ENCODE assay signal across 10 mouse cellular contexts in the genomic region with DNA sequence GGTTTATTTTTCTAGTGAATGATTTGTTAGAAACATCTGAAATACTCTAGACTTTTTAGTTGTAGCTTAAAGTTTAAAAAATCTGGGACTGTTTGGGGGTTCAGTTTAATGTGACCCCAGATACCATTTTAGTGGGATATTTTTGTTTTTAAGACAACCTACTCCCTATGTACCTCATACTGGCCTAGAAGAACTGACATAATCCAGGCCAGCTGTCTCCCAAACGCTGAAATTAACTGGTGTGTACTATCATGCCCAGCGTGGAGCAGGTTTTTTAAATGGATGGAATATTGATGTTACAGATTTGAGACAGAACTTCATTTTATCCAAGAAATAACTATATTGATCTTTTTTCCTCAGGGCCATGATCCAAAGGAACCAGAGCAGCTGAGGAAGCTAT. TPM values are rescaled to one million over a fixed set of nuclear protein-coding genes. Genes with fewer than 3 reads are reported as not detected.
A peak's percentile ranks its signal among the peaks of the same experiment; 100 is the strongest.
DNase-seq lines count a peak whose midpoint lies in the region; ATAC-seq and TF ChIP-seq lines count a peak whose summit lies in the region.
"Had no signal": no experiment of that assay in that cellular context is flagged by ENCODE, and none has a peak within 500 bp of the region (broad histone marks: within the 10 kb centered on the region; RNA-seq: fewer than 3 reads in every experiment).

No protein-coding gene starts in this region.

- no peak for DNase-seq in kidney, postnatal 36 days
- no peak for DNase-seq in embryonic facial prominence, embryonic 14.5 days (ENCODE audit: low spot score)
- no peak for DNase-seq in midbrain, postnatal 0 days (ENCODE audit: low spot score)
- DNase-seq in right cerebral cortex, adult 2 months (ENCODE audit: low spot score in 2 of 2), result no peak
- no peak for DNase-seq in layer of hippocampus, postnatal 36 days
- DNase-seq: cerebellum, adult 11 months; kidney, adult 18-20 months had no signal

- peak overlapping the region; percentile 65 for H3K4me2 ChIP-seq in kidney, embryonic 15.5 days
- peak overlapping the region; percentile 94 for H3K4me2 ChIP-seq in embryonic facial prominence, embryonic 14.5 days (ENCODE audit: low read depth, low read length)
- peak overlapping the region; percentile 82 for H3K4me2 ChIP-seq in intestine, embryonic 16.5 days (ENCODE audit: low read depth, low read length)
- peak overlapping the region; percentile 71 for H3K4me2 ChIP-seq in midbrain, postnatal 0 days (ENCODE audit: low read depth, low read length, poor library complexity, severe bottlenecking)

- peaks cover 39% of the 10 kb centered on the region for H3K36me3 ChIP-seq in kidney, embryonic 15.5 days
- peaks cover 42% of the 10 kb centered on the region for H3K36me3 ChIP-seq in embryonic facial prominence, embryonic 14.5 days (ENCODE audit: control insufficient read depth, insufficient read depth, low read length)
- no peaks in the 10 kb centered on the region for H3K36me3 ChIP-seq in intestine, embryonic 16.5 days (ENCODE audit: control insufficient read depth, insufficient read depth, low read length)
- H3K36me3 ChIP-seq in midbrain, postnatal 0 days (ENCODE audit: insufficient read depth, low read length), result peaks cover 12% of the 10 kb centered on the region; the same call in 1 of the 2 replicates

- H3K27ac ChIP-seq in kidney, embryonic 15.5 days, result no peak overlapping the region
- H3K27ac ChIP-seq in embryonic facial prominence, embryonic 14.5 days (replicated peaks; ENCODE audit: low read depth, low read length), result no peak overlapping the region
- no peak overlapping the region for H3K27ac ChIP-seq in intestine, embryonic 16.5 days (ENCODE audit: low read length)
- H3K27ac ChIP-seq in midbrain, postnatal 0 days (ENCODE audit: low read depth, low read length), result no peak overlapping the region

- H3K9ac ChIP-seq in kidney, embryonic 15.5 days, result peak overlapping the region; percentile 92
- H3K9ac ChIP-seq in embryonic facial prominence, embryonic 14.5 days (ENCODE audit: low read depth, low read length), result peak overlapping the region; percentile 99
- peak overlapping the region; percentile 98 for H3K9ac ChIP-seq in intestine, embryonic 16.5 days (ENCODE audit: low read depth, low read length)
- H3K9ac ChIP-seq in midbrain, postnatal 0 days (replicated peaks; ENCODE audit: low read length, poor library complexity, severe bottlenecking), result no peak overlapping the region

- H3K4me3 ChIP-seq in kidney, embryonic 15.5 days (replicated peaks), result peak overlapping the region; percentile 86
- peak overlapping the region; percentile 95 for H3K4me3 ChIP-seq in embryonic facial prominence, embryonic 14.5 days (ENCODE audit: low read depth, low read length)
- H3K4me3 ChIP-seq in intestine, embryonic 16.5 days (ENCODE audit: low read length), result peak overlapping the region; percentile 91
- H3K4me3 ChIP-seq in midbrain, postnatal 0 days (ENCODE audit: low read depth, low read length), result peak overlapping the region; percentile 91

- H3K4me1 ChIP-seq in kidney, embryonic 15.5 days, result peaks cover 21% of the 10 kb centered on the region
- peaks cover 14% of the 10 kb centered on the region for H3K4me1 ChIP-seq in embryonic facial prominence, embryonic 14.5 days (ENCODE audit: control insufficient read depth, insufficient read depth, low read length)
- H3K4me1 ChIP-seq in intestine, embryonic 16.5 days (ENCODE audit: control insufficient read depth, insufficient read depth, low read length), result peaks cover 10% of the 10 kb centered on the region; the same call in 1 of the 2 replicates
- peaks cover 11% of the 10 kb centered on the region for H3K4me1 ChIP-seq in midbrain, postnatal 0 days (ENCODE audit: insufficient read depth, low read length)

- no peak for ATAC-seq in kidney, embryonic 15.5 days (replicated peaks; ENCODE audit: low FRiP score)
- ATAC-seq in embryonic facial prominence, embryonic 14.5 days (ENCODE audit: low read depth), result no peak
- no peak for ATAC-seq in intestine, embryonic 16.5 days
- no peak for ATAC-seq in midbrain, postnatal 0 days (ENCODE audit: low FRiP score)
- ATAC-seq in megakaryocyte-erythroid progenitor cell, adult 5-6 weeks (replicated peaks; ENCODE audit: low FRiP score, low TSS enrichment, poor library complexity, severe bottlenecking), result no peak

- WGBS in kidney, embryonic 15.5 days, result 18% methylated on average over 2 of the region's 2 CpGs
- WGBS in embryonic facial prominence, embryonic 14.5 days, result 21% methylated on average over 2 of the region's 2 CpGs
- WGBS in intestine, embryonic 16.5 days, result 10% methylated on average over 2 of the region's 2 CpGs
- 28% methylated on average over 2 of the region's 2 CpGs for WGBS in midbrain, postnatal 0 days

- H3K9me3 ChIP-seq in kidney, embryonic 15.5 days (replicated peaks), result no peaks in the 10 kb centered on the region
- no peaks in the 10 kb centered on the region for H3K9me3 ChIP-seq in embryonic facial prominence, embryonic 14.5 days (ENCODE audit: control insufficient read depth, low read length)
- H3K9me3 ChIP-seq in intestine, embryonic 16.5 days (ENCODE audit: control insufficient read depth, low read length), result no peaks in the 10 kb centered on the region
- H3K9me3 ChIP-seq in midbrain, postnatal 0 days (ENCODE audit: low read length), result no peaks in the 10 kb centered on the region

- no peaks in the 10 kb centered on the region for H3K27me3 ChIP-seq in kidney, embryonic 15.5 days
- no peaks in the 10 kb centered on the region for H3K27me3 ChIP-seq in embryonic facial prominence, embryonic 14.5 days (replicated peaks; ENCODE audit: control insufficient read depth, insufficient read depth, low read length)
- no peaks in the 10 kb centered on the region for H3K27me3 ChIP-seq in intestine, embryonic 16.5 days (replicated peaks; ENCODE audit: control insufficient read depth, insufficient read depth, low read length)
- H3K27me3 ChIP-seq in midbrain, postnatal 0 days (ENCODE audit: insufficient read depth, low read length), result no peaks in the 10 kb centered on the region

- no peak for TF ChIP-seq CTCF in midbrain, postnatal 0 days (IDR thresholded peaks at IDR 0.05)

RNA-seq across cellular contexts. Expression of a gene that starts 2.0 kb away (rescaled TPM):
- 381 and 397 TPM in 2 replicates for polyA plus RNA-seq in kidney, embryonic 15.5 days (2015; fragmentation: Nextera tagmentation; extraction: Ambion mirVana)
- 210 and 211 TPM in 2 replicates for polyA plus RNA-seq in embryonic facial prominence, embryonic 14.5 days (2014; fragmentation: Nextera tagmentation; extraction: Ambion mirVana)
- polyA plus RNA-seq in intestine, embryonic 16.5 days (2015; fragmentation: Nextera tagmentation; extraction: Ambion mirVana), result 215 and 254 TPM in 2 replicates
- total RNA-seq in midbrain, postnatal 0 days (2014; rRNA removed), result 83.7 and 116 TPM in 2 replicates
- 87.7 and 96.6 TPM in 2 replicates for polyA plus RNA-seq in midbrain, postnatal 0 days (2015; fragmentation: Nextera tagmentation; extraction: Ambion mirVana)
- 791 and 833 TPM in 2 replicates for total RNA-seq in megakaryocyte-erythroid progenitor cell, adult 5-6 weeks (2014; fragmentation: Nextera tagmentation)
- total RNA-seq in megakaryocyte-erythroid progenitor cell, adult 5-6 weeks (2017), result 389 and 460 TPM in 2 replicates
- 100 to 1,000 TPM; 319 to 330 TPM for total RNA-seq in layer of hippocampus, postnatal 36 days (2021)

RNA-seq across cellular contexts. Expression of a gene that starts 43.3 kb away (rescaled TPM):
- 70.2 and 71.2 TPM in 2 replicates for polyA plus RNA-seq in kidney, embryonic 15.5 days (2015; fragmentation: Nextera tagmentation; extraction: Ambion mirVana)
- polyA plus RNA-seq in embryonic facial prominence, embryonic 14.5 days (2014; fragmentation: Nextera tagmentation; extraction: Ambion mirVana), result 48.9 and 52.9 TPM in 2 replicates
- 112 and 115 TPM in 2 replicates for polyA plus RNA-seq in intestine, embryonic 16.5 days (2015; fragmentation: Nextera tagmentation; extraction: Ambion mirVana)
- 8.9 and 9.0 TPM in 2 replicates for total RNA-seq in midbrain, postnatal 0 days (2014; rRNA removed)
- 11.3 and 12.5 TPM in 2 replicates for polyA plus RNA-seq in midbrain, postnatal 0 days (2015; fragmentation: Nextera tagmentation; extraction: Ambion mirVana)
- 127 and 136 TPM in 2 replicates for total RNA-seq in megakaryocyte-erythroid progenitor cell, adult 5-6 weeks (2014; fragmentation: Nextera tagmentation)
- 123 and 130 TPM in 2 replicates for total RNA-seq in megakaryocyte-erythroid progenitor cell, adult 5-6 weeks (2017)
- total RNA-seq in layer of hippocampus, postnatal 36 days (2021), result 10 to 100 TPM; 11.4 to 13.5 TPM
